Mouse (Mus musculus): ENCODE measurements at regions not wholly inside any gene's neighbourhood (a gene's known extent, or its start where the extent isn't known, plus 50 kb on each side); places are given as distances from the start of the nearest gene placed in this dataset.

GRCm38 (mm10) chr3:51159881-51160280, 64.4 kb upstream of the Noct start:
- DNase-seq (ENCODE audit: low spot score): no peak
- intact Hi-C loops (cut with DNase I): loop anchor here (10.0 kb wide), 1 partner anchor 205 kb away; no protein-coding TSS in a partner anchor

- intact Hi-C loops (cut with DNase I): no loop called here
- DNase-seq (ENCODE audit: low spot score): no peak
Observed at GRCm38 (mm10) chr3:51160625-51161024, 63.6 kb upstream of the Noct start.

GRCm38 (mm10) chr3:51169150-51169925, 54.9 kb upstream of the Noct start:
- intact Hi-C loops (cut with DNase I): no loop called here

GRCm38 (mm10) chr3:51170225-51170852, 53.9 kb upstream of the Noct start:
- intact Hi-C loops (cut with DNase I): loop anchor here (5.0 to 10.0 kb wide), 4 partner anchors 48 to 868 kb away; no protein-coding TSS in a partner anchor
- DNase-seq (ENCODE audit: low spot score): peak; percentile 51

More at GRCm38 (mm10) chr3:51169150-51169925, 54.9 kb upstream of the Noct start:
- DNase-seq (ENCODE audit: low spot score): no peak
